Mouse (Mus musculus) telencephalon, adult 2 months (tissue): ENCODE data around the gene Cldn8.

Experiments used
- DNase-seq: peaks from one replicate; pipeline ENCODE4 v3.0.0-alpha.2; 2011; ENCODE audit warnings: low read depth, low spot score

Cldn8 gene

GRCm38 (mm10) chr16:88563045-88563913, at the start of gene Cldn8:
Cldn8 (minus strand) TSS chr16:88563183.
- no peak for DNase-seq

GRCm38 (mm10) chr16:88612712-88613111, 49.7 kb upstream of the Cldn8 start:
- no peak for DNase-seq

- DNase-seq: no peak
These were observed 48.9 kb upstream of the Cldn8 start, which contains the start of gene Krtap24-1 for GRCm38 (mm10) chr16:88611922-88612321. Krtap24-1 (minus strand) TSS chr16:88612279.

- no peak for DNase-seq
These were observed 41.6 kb upstream of the Cldn8 start for GRCm38 (mm10) chr16:88604570-88604969.

- no peak for DNase-seq
These were observed 39.5 kb upstream of the Cldn8 start for GRCm38 (mm10) chr16:88602464-88602863.

GRCm38 (mm10) chr16:88600303-88600702, 37.3 kb upstream of the Cldn8 start:
- DNase-seq: no peak

GRCm38 (mm10) chr16:88599504-88600237, 36.7 kb upstream of the Cldn8 start:
- no peak for DNase-seq

- DNase-seq: no peak
These were observed 29.8 kb upstream of the Cldn8 start for GRCm38 (mm10) chr16:88592758-88593157.

- no peak for DNase-seq
These were observed 20.4 kb upstream of the Cldn8 start for GRCm38 (mm10) chr16:88583338-88583737.

- no peak for DNase-seq
These were observed 13.1 kb upstream of the Cldn8 start for GRCm38 (mm10) chr16:88575885-88576679.

- DNase-seq: no peak
These were observed 10.0 kb upstream of the Cldn8 start for GRCm38 (mm10) chr16:88572904-88573404.

- DNase-seq: no peak
These were observed 7.2 kb upstream of the Cldn8 start for GRCm38 (mm10) chr16:88570136-88570535.

- no peak for DNase-seq
These were observed 6.7 kb upstream of the Cldn8 start for GRCm38 (mm10) chr16:88569732-88570131.

- DNase-seq: no peak
These were observed 6.1 kb upstream of the Cldn8 start for GRCm38 (mm10) chr16:88569096-88569495.

- DNase-seq: no peak
These were observed 1.3 kb downstream of the Cldn8 start for GRCm38 (mm10) chr16:88561617-88562164.

- no peak for DNase-seq
These were observed 20.5 kb downstream of the Cldn8 start for GRCm38 (mm10) chr16:88542488-88542887.

- DNase-seq: no peak
These were observed 23.0 kb downstream of the Cldn8 start for GRCm38 (mm10) chr16:88539841-88540487.

GRCm38 (mm10) chr16:88511348-88511747, 51.6 kb downstream of the Cldn8 start:
- DNase-seq: no peak
